Mouse (Mus musculus) embryo, embryonic 10 days (tissue): ENCODE measurements at regions not wholly inside any gene's neighbourhood (a gene's known extent, or its start where the extent isn't known, plus 50 kb on each side); places are given as distances from the start of the nearest gene placed in this dataset.

Experiments used
- DNase-seq: peaks from one replicate; pipeline ENCODE4 v3.0.0-alpha.2; 2015; ENCODE audit warnings: low spot score

GRCm38 (mm10) chr15:70276838-70277237 lies 3557.5 kb upstream of the Gm6569 start:
- DNase-seq, result peak; percentile 20

- no peak for DNase-seq
These were observed 3512.6 kb upstream of the Gm6569 start for GRCm38 (mm10) chr15:70321781-70322180.

GRCm38 (mm10) chr15:70339241-70339640 lies 3495.1 kb upstream of the Gm6569 start:
- DNase-seq, result no peak

GRCm38 (mm10) chr15:70341401-70341800 lies 3493.0 kb upstream of the Gm6569 start:
- no peak for DNase-seq

GRCm38 (mm10) chr15:70357961-70358360 lies 3476.4 kb upstream of the Gm6569 start:
- no peak for DNase-seq

GRCm38 (mm10) chr15:70384631-70385030 lies 3449.7 kb upstream of the Gm6569 start:
- no peak for DNase-seq

GRCm38 (mm10) chr15:70416311-70416710 lies 3418.1 kb upstream of the Gm6569 start:
- no peak for DNase-seq

- DNase-seq, result no peak
These were observed 3408.8 kb upstream of the Gm6569 start for GRCm38 (mm10) chr15:70425566-70425965.
